Mouse (Mus musculus) liver, postnatal 0 days (tissue): Measurements from ENCODE around the gene Zbtb7b.

Experiments
- CTCF ChIP-seq: sonication (generic); IDR thresholded peaks from 2 replicates; pipeline ENCODE4 v1.5.1; 2016; ENCODE audit warnings: antibody characterized with exemption, low read depth
- EP300 ChIP-seq: IDR thresholded peaks from 2 replicates; pipeline ENCODE4 v1.6.1; 2016; ENCODE audit warnings: antibody characterized with exemption, low read depth, mild to moderate bottlenecking

DNA sequence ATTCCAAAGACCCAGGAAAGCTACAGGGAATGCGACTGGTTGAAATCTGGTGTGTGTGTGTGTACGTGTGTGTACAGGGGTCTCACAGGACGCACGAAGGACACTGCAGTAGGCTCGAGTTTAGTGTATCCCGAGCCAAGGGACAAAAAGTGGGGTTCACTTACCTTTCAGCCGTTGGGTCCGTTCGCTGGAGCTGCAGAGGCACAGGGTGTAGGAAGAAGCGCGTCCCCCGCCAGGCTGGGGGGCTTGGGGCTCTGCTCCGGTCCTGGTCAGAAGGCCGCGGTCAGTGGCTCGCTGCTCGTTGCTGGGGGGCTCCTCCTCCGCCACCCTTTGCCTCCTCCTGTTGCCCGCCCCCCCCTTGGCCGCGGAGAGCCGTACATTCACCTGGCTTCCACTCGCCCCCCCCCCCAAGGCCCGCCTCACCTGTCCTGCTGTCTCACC is 1.7 kb downstream of the Zbtb7b start:
- TF ChIP-seq CTCF: no peak
- no peak for TF ChIP-seq EP300
